Mouse (Mus musculus) urinary bladder, adult 18-20 months (tissue): ENCODE measurements around the gene Ppox.
"Not testable (repeated sequence)": the region's sequence is repeated elsewhere in the genome, so short reads cannot be mapped to it uniquely, and the experiment has no call there.

Experiments used
- DNase-seq, 2 experiments: peaks; one replicate each; pipeline ENCODE4 v3.0.0; 2022; ENCODE audit warnings: low spot score in 2 of 2, mixed read lengths in 2 of 2

The Ppox gene

GRCm38 (mm10) chr1:171245353-171245752, 35.6 kb downstream of the Ppox start:
- DNase-seq = no peak

- not testable (repeated sequence) for DNase-seq
Measured at GRCm38 (mm10) chr1:171241952-171242351, 39.0 kb downstream of the Ppox start.

DNA sequence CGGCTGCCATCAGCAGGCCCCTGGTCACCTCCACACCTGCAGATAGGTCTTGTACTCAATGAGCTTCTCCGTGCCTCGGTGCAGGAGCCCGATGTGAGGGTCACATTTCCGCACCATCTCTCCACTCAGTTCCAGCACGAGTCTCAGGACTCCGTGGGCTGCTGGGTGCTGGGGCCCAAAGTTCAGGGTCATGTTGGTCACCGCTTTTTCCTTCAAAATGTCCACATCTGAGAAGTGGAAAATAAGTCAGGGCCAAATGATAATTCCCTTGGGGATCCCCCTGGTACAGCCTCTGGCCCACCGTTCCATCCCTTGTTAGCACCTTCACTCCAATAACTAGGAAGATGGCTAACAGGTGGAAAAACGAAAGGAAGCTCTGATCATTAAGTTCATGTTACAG, 40.1 kb downstream of the Ppox start:
- DNase-seq = no peak

DNA sequence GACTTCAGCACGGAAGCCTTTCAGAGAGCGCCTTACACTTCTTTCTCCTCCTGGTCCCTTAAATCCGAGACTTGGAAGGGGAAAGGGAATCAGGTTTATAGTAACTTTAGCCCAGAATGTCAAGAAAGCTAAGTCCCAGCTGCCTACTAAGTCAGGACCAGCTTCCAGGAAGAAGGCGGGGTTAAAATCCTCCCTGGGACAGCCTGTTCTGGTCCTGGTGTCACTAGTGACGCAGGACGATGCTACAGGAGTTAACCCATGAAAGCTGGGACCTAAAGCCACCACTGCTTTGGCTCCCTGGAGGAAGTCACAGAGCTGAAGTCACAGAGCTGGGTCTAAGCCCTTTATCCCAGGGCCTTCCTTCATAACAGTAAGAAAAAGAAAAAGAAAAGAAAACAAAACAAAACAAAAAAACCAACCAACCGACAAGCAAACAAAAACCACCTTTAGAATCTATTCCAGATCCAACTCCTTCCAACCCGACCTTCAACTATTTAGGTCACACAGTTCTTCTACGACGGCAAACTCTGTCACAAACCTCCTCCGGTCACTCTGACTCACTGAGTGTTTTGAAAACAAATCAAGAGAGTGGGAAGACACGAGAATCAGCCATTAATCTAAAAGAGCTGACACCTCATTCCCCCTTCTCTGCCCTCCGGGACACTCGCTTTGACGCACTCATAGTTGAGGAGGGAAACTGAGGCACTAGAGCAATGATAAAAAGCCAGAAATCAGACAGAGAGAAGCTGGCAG, 40.8 kb downstream of the Ppox start:
- DNase-seq = no peak

DNA sequence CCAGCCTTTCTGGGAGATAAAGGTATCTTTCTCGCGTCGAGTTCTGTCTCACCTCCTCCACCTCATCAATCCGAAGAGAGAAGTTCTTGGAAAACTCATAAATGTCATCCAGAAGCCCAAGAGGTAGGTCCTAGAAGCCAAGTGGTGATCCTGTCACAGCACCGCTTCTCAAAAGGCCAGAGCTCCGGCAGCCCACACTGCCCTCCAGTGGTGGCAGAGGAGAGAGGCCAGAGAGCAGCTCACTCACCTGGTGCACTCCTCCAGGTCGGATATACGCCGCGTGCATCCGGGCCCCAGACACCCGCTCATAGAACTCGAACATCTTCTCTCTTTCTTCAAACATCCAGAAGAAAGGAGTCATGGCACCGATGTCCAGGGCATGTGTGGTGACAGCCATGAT, 42.5 kb downstream of the Ppox start:
- DNase-seq = peak in 1 of 2 experiments; percentile 26

DNA sequence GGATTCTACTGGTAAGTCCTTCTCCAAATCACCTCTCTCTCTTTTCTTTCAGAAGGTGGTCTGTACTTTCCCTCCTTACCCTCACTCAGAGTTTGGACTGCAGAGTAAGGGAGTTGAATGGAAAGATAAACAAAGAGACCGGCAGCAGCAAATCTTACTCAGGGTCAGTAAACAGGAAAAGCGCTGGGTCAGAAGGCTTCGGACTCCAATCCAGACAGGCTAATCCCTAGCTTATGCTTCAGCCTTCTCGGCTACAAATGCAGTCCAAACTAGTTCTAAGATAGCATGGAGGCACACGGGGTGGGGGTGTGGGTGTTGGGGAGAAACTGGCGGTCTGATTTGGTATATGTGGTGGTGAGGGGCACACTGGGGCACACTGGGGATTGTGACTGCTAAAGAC, 43.5 kb downstream of the Ppox start:
- DNase-seq = no peak

DNA sequence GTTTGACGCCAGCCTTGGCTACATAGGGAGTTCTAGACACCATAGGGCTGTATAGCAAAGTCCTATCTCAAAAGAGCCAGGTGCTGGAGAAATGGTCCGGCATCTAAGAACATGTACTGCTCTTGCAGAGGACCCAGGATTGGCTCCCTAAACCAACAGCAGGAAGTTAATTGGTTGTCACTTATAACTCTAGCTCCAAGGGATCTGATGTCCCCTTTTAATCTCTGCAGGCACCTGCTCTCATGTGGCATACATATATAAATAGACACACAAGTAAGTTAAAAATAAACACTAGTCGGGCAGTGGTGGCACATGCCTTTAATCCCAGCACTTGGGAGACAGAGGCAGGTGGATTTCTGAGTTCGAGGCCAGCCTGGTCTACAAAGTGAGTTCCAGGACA, 45.2 kb downstream of the Ppox start:
- DNase-seq = no peak

- DNase-seq = no peak
Measured at GRCm38 (mm10) chr1:171234538-171234937, 46.4 kb downstream of the Ppox start.

DNA sequence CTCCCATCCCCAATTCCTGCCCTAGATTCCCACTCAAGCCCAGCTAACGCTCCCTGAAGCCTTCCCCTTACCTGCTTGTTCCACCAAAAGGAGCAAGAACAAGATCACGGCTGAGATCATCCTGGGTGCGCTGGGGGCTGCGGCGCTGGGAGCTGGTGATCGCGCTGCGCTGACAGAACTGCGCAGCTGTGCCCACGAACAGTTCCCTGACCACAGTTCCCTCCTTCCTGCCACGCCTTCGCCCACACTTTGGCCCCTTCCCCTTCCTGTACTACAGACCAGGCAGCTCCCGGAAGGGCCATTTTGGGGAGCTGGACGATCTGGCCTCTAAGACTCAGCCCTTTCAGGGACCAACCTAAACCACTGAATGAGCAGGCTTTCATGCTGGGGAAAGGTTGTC, 46.9 kb downstream of the Ppox start, which contains the start of gene Fcer1g:
TSS of gene Fcer1g (minus strand) at position 240 of the 400 bp plus-strand sequence.
- DNase-seq = no peak

DNA sequence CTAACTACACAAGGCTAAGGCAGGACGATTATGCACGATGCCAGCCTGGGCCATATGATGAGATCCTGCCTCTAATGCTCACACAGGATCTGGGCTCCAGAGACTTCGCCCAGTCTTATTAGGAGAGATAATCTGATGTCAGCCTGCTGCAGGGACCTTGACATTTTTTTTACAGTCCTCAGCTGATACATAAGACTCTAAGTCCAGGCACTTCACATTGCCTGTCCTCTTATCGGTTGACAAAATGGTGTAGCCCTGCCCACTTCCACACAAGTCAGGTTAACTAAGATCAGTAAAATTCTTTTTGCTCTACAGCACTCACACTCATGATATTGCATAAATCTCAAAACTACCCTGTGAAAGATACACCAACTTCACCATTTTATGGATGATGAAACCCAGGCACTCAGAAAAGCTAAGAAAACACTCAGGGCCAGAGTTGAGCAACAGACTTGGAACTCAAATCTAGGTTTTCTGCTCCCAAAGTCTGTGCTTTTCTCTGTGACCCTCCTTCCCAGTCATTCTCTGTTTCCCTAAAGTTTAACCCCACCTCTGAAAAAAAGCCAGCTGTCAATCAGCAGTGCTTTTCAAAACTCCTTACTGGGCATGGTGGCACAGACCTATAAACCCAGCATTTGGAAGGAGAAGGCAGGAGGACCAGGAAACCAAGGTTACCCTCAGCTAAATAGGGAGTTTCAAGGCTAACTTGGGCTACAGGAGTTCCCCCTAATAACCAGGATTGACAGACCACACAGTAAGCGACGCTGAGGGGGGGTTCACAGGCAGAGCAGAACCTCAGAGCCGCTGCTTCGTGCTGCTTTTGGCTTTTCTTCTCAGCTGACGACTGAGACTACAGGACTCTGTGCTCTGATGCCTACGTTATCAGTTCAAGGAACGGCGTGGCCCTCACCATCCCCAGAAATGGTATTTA, 47.9 kb downstream of the Ppox start:
- no peak for DNase-seq

DNA sequence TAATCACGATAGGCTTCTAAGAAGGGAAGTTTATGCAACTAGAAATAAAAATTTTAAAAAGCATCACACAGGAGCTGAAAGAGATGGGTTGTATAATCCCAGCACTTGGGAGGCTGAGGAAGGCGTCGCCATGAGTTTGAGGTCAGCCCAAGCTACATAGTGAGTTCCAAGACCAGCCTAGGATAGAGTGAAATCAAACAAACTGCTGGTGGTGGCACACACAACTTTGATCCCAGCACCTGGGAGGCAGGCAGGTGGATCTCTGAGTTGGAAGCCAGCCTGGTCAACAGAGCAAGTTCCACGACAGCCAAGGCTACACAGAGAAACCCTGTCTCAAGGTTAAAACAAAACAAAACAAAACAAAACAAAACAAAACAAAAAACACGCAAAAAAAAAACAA, 48.6 kb downstream of the Ppox start:
- no peak for DNase-seq

DNA sequence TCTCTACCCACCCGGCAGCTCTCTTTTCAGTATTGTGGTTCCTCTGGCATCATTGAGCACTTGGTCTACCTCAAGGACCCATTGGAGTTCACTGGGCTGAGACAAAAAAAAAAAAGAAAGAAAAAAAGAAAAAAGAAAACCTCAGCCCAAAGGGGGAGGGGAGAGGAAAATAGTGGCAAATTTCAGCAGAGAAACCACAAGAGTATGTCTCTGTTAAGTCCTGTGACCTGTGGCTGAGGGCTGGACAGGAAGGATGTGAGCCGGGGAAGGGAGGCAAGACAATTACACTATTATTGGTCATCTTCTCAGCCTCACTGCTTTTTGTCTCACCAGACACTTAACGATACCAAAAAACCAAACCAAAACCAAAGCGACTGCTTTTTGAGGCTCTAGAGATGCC, 49.1 kb downstream of the Ppox start:
- no peak for DNase-seq

DNA sequence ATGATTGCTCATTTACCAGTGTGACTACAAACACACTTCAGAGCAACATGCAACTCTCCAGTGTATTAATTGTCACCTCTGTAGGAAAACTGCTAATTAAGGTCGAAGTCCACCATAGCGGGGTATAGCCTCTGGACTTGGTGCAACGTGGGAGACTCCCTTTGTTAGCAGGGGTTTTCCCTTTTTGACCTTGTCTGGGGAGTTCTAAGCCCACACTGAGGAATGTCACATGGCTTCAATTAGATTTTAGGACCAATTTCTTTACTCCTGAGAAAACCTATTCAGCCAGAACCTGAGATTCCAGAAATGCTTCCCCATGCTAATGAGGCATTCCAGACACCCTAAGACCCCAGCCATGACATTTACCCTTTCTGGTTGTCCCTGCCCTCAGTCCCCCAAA, 50.8 kb downstream of the Ppox start:
- DNase-seq = no peak

- DNase-seq = no peak
Measured at GRCm38 (mm10) chr1:171229750-171230149, 51.2 kb downstream of the Ppox start.

DNA sequence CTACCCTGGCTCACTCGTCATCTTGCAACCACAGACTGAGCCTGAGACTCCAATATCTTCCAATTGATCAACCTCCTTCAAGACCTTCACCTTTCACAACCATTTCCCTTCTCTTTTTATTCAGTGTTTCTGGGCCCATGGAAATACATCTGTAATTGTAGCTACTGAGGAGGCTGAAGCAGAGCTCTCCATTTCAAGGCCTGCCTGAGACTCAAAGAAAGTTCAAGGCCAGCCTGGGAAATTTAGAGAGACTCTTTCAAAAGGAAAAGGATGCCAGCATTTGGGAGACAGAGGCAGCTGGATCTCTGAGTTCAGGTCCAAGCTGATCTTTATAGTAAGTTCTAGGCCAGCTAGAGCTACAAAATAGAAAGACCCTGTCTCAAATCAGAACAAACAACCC, 53.1 kb downstream of the Ppox start:
- no peak for DNase-seq

- no peak for DNase-seq
Measured at GRCm38 (mm10) chr1:171226780-171227179, 54.2 kb downstream of the Ppox start.
